Mouse (Mus musculus) midbrain, postnatal 0 days (tissue): Measurements from ENCODE around the gene Wdr92. TPM values are rescaled to one million over a fixed set of nuclear protein-coding genes. Genes with fewer than 3 reads are reported as not detected.
"Not testable (repeated sequence)": the region's sequence is repeated elsewhere in the genome, so short reads cannot be mapped to it uniquely, and the experiment has no call there.

ENCODE experiments used
- ATAC-seq: fragments of 200-750 bp; cut with Nextera tagmentation; 2 replicates; pipeline ENCODE4 v1.8.0; 2017; ENCODE audit warnings: moderate number of reproducible peaks, mild to moderate bottlenecking, moderate TSS enrichment, moderate library complexity; ENCODE audit not compliant: low FRiP score
- DNase-seq: peaks from one replicate; pipeline ENCODE4 v3.0.0-alpha.2; 2015; ENCODE audit warnings: low spot score
- H3K27ac ChIP-seq: fragments of 300-500 bp; sonication (generic); 2 replicates; pipeline ENCODE4 v1.5.1; 2014; ENCODE audit warnings: low read depth, mild to moderate bottlenecking, low read length, mixed read lengths
- H3K27me3 ChIP-seq: fragments of 300-500 bp; sonication (generic); 2 replicates; pipeline ENCODE4 v1.6.1; 2014; ENCODE audit warnings: low read length, control low read depth, mixed read lengths; ENCODE audit not compliant: insufficient read depth
- H3K36me3 ChIP-seq: fragments of 300-500 bp; sonication (generic); 2 replicates; pipeline ENCODE4 v1.6.1; 2014; ENCODE audit warnings: low read length, control low read depth, mixed read lengths; ENCODE audit not compliant: insufficient read depth
- H3K4me1 ChIP-seq: fragments of 300-500 bp; sonication (generic); 2 replicates; pipeline ENCODE4 v1.6.1; 2014; ENCODE audit warnings: mild to moderate bottlenecking, control low read depth, antibody characterized with exemption, low read length, mixed read lengths; ENCODE audit not compliant: insufficient read depth
- H3K4me2 ChIP-seq: fragments of 300-500 bp; sonication (generic); 2 replicates; pipeline ENCODE4 v1.6.1; 2014; ENCODE audit warnings: low read depth, mild to moderate bottlenecking, low read length, mixed read lengths; ENCODE audit not compliant: poor library complexity, severe bottlenecking
- H3K4me3 ChIP-seq: fragments of 300-500 bp; sonication (generic); 2 replicates; pipeline ENCODE4 v1.5.1; 2014; ENCODE audit warnings: low read depth, mild to moderate bottlenecking, low read length, moderate library complexity
- H3K9ac ChIP-seq: fragments of 300-500 bp; sonication (generic); replicated peaks from 2 replicates; pipeline ENCODE4 v1.6.1; 2014; ENCODE audit warnings: mild to moderate bottlenecking, low read length, moderate library complexity, mixed read lengths; ENCODE audit not compliant: poor library complexity, severe bottlenecking
- H3K9me3 ChIP-seq: fragments of 300-500 bp; sonication (generic); 2 replicates; pipeline ENCODE4 v1.6.1; 2016; ENCODE audit warnings: low read length, control low read depth
- CTCF ChIP-seq: IDR thresholded peaks from 2 replicates; pipeline ENCODE4 v1.5.1; 2016; ENCODE audit warnings: antibody characterized with exemption, mild to moderate bottlenecking
- WGBS: fragments of 180-500 bp; shearing (Covaris S2); extraction: QIAGEN DNeasy Blood & Tissue Kit; methylation state at CpG from one replicate; pipeline ENCODE4 v1.1.7; 2014; 5-methylcytosine and 5-hydroxymethylcytosine counted together
- polyA plus RNA-seq: library from polyadenylated mRNA; unstranded; fragments of >200 nt; fragmentation: Nextera tagmentation; extraction: Ambion mirVana; gene quantifications from 2 replicates; pipeline ENCODE4 v1.2.1, GENCODE M21; 2015
- total RNA-seq: library from RNA; depleted of rRNA; stranded (reverse); fragments of >200 nt; gene quantifications from 2 replicates; pipeline ENCODE4 v1.2.3, GENCODE M21; 2014

Wdr92 gene
- total and polyA plus RNA-seq, 2 experiments from 2014 or later, result 10.5 to 13.1 TPM

GRCm38 (mm10) chr11:17212903-17213509 lies 31.1 kb downstream of the Wdr92 start:
- Histone ChIP-seq H3K4me2 (peak overlapping the region; percentile 66; the same call in 1 of the 2 replicates), H3K4me1 (peaks cover 7% of the 10 kb centered on the region), H3K9ac (no peak overlapping the region), H3K27me3 (no peaks in the 10 kb centered on the region), H3K36me3 (peaks cover 5% of the 10 kb centered on the region), H3K27ac (no peak overlapping the region), H3K4me3 (no peak overlapping the region), H3K9me3 (no peaks in the 10 kb centered on the region)
- ATAC-seq (no peak), DNase-seq (no peak)
- TF ChIP-seq CTCF, result no peak
- WGBS, result 78% methylated on average over 5 of the region's 5 CpGs

- Histone ChIP-seq H3K36me3 (no peaks in the 10 kb centered on the region), H3K4me2 (no peak overlapping the region), H3K27ac (no peak overlapping the region), H3K9me3 (no peaks in the 10 kb centered on the region), H3K27me3 (no peaks in the 10 kb centered on the region), H3K4me3 (no peak overlapping the region), H3K9ac (no peak overlapping the region), H3K4me1 (peaks cover 7% of the 10 kb centered on the region)
- TF ChIP-seq CTCF, result no peak
- no peak for ATAC-seq
- WGBS, result 92% methylated on average over 3 of the region's 3 CpGs
- no peak for DNase-seq
Measured at GRCm38 (mm10) chr11:17215475-17215874, 33.6 kb downstream of the Wdr92 start.

- no peak overlapping the region for H3K4me2 ChIP-seq
- ATAC-seq (no peak), DNase-seq (no peak)
- peaks cover 4% of the 10 kb centered on the region; the same call in 1 of the 2 replicates for H3K36me3 ChIP-seq
- no peaks in the 10 kb centered on the region for H3K4me1 ChIP-seq
- no peak overlapping the region for H3K27ac ChIP-seq
- H3K9ac ChIP-seq, result no peak overlapping the region
- WGBS, result 95% methylated on average over 8 of the region's 8 CpGs
- no peak for TF ChIP-seq CTCF
- no peak overlapping the region for H3K4me3 ChIP-seq
- no peaks in the 10 kb centered on the region for H3K9me3 ChIP-seq
- no peaks in the 10 kb centered on the region for H3K27me3 ChIP-seq
Measured at GRCm38 (mm10) chr11:17221126-17221525, 39.2 kb downstream of the Wdr92 start.

GRCm38 (mm10) chr11:17232792-17233191 lies 50.9 kb downstream of the Wdr92 start:
- Histone ChIP-seq H3K4me2 (no peak overlapping the region), H3K4me3 (no peak overlapping the region), H3K9me3 (no peaks in the 10 kb centered on the region), H3K36me3 (peaks cover 13% of the 10 kb centered on the region; the same call in 1 of the 2 replicates), H3K27ac (no peak overlapping the region), H3K9ac (no peak overlapping the region), H3K27me3 (no peaks in the 10 kb centered on the region), H3K4me1 (no peaks in the 10 kb centered on the region)
- DNase-seq (no peak), ATAC-seq (no peak)
- TF ChIP-seq CTCF, result no peak
- WGBS, result 82% methylated on average over 5 of the region's 5 CpGs

GRCm38 (mm10) chr11:17236449-17237037 lies 54.6 kb downstream of the Wdr92 start:
- Histone ChIP-seq H3K27me3 (no peaks in the 10 kb centered on the region), H3K9ac (no peak overlapping the region), H3K4me3 (no peak overlapping the region), H3K4me1 (no peaks in the 10 kb centered on the region), H3K36me3 (peaks cover 10% of the 10 kb centered on the region; the same call in 1 of the 2 replicates), H3K27ac (no peak overlapping the region), H3K9me3 (no peaks in the 10 kb centered on the region), H3K4me2 (no peak overlapping the region)
- 92% methylated on average over 5 of the region's 5 CpGs for WGBS
- TF ChIP-seq CTCF, result no peak
- ATAC-seq, result no peak
- no peak for DNase-seq

GRCm38 (mm10) chr11:17238598-17238997 lies 56.7 kb downstream of the Wdr92 start:
- ATAC-seq, H3K27ac ChIP-seq, H3K27me3 ChIP-seq, H3K4me2 ChIP-seq, H3K4me3 ChIP-seq, H3K9me3 ChIP-seq, H3K4me1 ChIP-seq, H3K9ac ChIP-seq, H3K36me3 ChIP-seq, DNase-seq: not testable (repeated sequence)
- WGBS, result 90% methylated on average over 5 of the region's 5 CpGs
